Mouse (Mus musculus) retina, postnatal 7 days (tissue): Measurements from ENCODE around the gene Kif27.

Experiments
- DNase-seq: peaks from one replicate; pipeline ENCODE4 v3.0.0-alpha.2; 2012; ENCODE audit warnings: low read depth, low spot score

The Kif27 gene

DNA sequence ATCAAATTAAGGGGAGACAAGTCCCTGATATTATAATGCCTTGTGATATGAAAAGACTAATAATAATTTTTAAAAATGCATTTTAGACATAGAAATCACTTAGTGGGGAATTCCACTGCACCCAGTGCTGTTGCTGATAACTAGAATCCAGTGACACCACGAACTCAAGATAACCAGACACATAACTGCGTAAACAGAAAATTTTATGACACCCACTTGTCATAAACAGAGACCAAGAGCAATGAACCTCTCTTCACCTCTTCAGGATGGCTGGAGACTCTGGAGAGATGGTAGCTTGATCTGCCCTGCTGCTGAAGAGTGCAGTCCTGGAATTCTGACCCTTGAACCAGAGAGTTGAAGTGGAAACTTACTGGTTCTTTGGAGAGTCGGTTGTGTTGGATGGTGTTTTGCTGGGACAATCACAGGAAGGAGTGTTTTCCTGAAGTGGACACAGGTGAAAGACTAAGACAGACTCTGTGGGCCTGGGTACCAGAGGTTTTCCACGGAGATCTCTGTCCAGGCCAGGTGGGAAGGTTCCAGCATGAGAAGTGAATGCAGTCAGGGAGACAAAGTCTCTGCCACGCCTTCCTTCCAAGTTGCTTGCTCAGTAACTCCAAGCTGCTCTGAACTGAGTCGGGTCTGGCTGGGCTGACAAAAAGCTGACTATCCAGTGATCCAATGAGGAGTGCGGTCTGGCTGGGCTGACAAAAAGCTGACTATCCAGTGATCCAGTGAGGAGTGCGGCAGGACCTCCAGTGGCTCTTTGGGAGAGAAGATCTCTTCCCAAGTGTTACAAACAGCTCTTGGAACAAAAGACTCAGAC lies 5.6 kb upstream of the Kif27 start:
- no peak for DNase-seq

DNA sequence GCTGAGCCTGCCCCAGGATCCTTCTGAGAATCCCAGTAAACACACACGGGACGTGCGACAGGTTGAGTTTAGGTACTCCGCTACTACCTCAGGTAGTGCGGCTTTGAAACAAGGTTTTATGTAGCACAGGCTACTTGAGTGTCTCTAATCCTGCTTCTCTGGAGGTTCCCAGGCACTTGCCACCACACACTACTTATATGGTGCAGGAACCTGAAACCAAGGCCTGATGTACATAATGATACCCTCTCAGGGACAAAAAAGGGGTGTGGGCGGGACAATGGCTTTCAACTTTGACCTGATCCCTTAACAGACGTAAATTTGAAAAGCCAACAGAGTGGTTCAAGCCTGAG lies 357 bp upstream of the Kif27 start:
- DNase-seq, result no peak

DNA sequence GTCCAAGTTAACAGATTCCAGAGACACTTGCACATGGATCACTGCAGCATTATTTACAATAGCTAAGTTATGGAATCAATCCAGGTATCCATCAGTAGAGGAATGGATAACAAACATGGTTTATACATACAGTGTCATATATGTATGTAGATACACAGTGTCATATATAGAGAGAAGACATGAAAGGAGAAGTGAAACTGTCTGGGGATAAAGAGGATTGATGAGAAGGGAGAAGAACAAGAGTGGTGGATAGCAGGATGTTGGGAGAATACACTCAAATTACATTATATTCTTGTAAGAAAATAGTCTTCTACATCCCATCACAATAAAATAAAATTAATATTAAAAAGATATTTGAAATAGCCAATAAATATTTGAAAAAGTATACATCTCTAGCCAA lies 5.9 kb downstream of the Kif27 start:
- no peak for DNase-seq

DNA sequence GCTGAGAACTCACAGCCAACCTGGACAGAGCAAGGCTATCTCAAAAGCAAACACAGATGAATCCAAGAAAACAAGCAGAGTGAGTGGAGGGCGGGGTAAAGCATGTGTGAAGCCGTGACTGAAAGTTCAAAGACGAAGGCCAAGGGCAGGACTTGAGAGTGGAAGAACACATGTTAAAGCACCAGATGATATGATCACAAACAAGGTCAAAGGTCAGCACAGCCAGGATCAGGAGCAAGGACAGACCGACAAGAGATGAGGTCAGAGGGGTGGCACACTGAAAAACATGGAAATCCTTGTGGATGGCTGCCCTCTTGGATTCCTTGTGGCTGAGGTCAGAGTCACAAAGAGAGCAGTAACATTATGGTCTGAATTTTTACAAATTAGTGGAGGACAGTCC lies 8.3 kb downstream of the Kif27 start:
- DNase-seq, result no peak

DNA sequence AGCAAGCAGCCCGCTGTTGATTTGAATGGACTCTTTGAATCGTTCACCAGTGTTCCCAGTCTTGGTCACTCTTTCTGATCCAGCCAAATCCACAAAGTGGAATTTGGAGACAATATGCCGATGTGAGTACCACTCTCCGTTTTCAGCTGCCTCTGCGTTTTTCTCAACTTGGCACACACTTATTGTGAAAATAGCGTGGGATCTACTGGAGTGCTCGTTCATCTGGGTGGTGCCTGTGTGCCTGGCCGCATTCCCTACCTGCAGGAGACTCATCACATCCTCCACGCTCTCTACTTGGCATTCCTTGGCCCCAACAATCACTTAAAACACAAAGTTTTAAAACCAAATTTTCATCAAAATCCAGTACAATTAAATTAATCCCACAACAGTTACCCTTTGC lies 14.4 kb downstream of the Kif27 start:
- no peak for DNase-seq

DNA sequence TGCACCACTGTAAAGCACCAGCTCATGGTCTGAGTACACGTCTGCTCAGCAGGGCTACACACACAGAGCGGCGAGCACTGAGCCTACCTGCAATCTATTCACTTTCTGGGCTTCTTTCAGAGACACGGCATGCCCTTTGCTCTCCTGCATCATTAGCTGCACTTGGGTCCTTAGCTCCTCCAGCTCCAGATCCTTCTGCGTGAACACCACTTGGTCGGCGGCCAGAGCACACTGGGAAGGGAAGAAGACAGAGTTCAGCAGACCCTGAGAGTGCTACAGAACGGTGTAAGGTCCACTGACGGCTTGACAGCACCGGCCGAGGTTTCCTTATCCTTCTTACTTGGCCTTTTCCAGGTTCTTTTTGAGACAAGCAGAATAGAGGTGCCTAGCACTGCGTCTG lies 21.5 kb downstream of the Kif27 start:
- no peak for DNase-seq

DNA sequence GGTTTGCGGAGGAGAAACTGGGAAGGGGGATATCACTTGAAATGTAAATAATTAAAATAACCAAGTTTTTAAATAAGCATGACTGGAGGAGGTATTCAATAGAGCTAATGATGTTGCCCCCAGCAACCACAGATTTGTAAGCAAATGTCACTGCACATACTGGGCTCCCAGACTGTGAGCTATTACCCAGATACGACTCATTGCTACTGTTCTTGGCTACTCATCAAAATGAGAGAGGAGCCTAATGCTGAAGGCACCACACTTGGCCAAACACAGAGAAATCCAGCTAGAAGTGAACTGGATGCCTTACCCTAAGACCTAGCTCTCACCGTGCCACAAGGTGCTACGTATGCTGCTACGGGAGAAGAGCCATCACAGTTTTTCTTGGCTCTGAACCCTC lies 24.8 kb downstream of the Kif27 start:
- DNase-seq, result no peak

DNA sequence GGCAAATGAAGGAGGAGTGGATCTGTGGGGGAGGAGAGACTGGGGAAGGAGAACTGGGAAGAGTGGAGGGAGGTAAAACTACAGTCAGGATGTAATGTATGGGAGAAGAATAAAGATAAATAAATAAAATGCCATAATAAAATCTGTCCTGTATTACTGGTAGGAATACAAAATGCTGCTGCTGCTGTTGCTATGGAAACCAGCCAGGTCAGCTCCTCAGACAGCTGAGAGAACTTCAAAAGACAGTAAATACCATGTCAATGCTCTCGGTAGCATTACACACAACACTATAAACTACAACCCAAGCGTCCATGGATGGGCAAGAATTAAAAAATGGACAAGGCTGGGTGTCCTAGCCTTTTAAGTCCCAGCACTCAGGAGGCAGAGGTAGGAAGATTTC lies 41.2 kb downstream of the Kif27 start:
- DNase-seq, result no peak

DNA sequence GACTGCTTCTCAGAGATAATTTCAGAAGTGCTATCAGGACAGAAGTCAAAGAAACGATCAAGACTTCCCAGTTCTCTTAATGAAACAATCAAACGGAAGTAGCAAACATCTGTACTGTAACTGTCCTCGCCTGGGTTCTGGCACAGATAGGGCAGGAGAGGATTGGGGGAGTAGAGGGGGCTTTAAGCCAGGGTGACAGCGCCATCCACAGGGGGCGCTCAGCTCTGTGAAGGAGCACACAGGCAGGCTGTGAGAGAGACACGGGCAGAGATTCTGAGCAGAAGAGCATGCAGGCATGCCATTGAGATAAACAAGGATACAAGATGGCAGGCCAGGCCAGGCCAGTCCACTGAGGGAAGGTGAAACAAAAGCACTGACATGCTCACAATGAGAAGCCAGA lies 43.9 kb downstream of the Kif27 start:
- DNase-seq, result no peak

DNA sequence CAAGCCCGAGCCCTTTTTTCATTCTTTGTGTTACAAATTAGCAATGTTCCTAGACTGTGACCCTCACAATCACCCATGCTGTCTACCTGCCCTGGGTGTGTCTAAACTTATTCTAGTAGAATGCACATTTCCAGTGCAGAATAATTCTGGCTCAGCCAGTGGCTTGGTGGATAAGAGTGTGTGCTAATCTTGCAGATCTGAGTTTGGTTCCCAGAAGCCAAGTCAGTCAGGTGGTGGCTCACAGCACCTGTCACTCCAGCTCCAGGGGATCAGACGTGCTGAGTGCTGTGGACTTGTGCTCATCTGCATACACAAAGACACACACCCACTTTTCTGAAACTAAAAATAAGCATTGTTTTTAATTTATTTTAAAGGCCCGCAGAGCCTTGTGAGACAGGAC lies 45.2 kb downstream of the Kif27 start:
- DNase-seq, result no peak

DNA sequence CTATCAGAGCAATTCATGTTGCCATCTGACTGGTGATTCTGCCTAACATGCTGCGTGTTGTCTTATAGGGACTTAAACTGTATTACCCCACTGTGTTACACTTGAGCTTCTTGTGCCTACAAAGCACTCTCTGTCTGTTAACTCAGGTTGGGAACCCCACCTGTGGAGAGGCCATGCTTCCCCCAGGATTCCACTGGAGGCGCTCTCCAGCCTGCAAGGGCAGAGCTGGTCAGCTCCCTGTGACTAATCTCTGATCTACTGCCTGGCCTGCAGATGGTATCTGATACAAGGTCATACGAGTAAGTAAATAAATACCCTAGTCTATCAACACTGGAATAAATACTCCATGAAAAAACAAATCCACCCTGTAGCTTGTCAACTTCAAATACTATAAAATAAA lies 47.6 kb downstream of the Kif27 start:
- DNase-seq, result no peak

DNA sequence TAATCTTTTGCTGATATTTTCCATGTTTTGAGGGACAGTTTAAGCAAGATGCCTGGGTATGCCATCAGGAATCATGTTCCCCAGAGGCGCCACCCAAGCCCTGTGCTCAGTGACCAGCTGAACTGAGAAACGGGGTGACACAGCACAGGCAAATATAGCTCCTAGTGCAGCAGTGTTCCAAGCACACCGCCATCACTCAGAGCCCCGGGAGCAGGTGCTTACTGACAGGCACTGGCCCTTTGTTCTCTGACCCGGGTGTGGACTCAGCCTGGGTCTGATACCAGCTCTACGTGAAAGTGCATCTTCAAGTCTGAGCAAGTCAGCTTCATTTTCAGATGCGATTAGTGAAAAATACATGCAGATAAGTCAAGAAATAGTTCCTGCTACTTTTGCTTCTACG lies 49.4 kb downstream of the Kif27 start:
- no peak for DNase-seq

DNA sequence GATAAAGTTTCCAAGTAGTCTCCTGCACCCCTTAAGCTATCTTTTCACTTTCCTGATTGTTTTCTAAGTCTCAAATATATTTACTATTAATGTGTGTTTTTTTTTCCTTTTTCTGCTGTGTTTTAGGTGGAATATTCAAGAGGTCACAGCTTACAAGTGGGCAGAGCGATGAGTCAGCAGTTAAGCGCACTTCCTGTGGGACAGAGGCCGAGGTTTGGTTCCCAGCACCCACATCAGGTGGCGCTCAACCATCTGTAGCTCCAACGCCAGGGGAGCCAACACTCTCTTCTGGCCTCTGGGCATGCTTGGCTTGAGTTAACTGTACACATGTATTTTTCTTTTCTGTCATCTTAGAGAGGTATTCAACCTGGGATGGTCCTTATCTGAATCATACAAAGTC lies 51.5 kb downstream of the Kif27 start:
- no peak for DNase-seq

DNA sequence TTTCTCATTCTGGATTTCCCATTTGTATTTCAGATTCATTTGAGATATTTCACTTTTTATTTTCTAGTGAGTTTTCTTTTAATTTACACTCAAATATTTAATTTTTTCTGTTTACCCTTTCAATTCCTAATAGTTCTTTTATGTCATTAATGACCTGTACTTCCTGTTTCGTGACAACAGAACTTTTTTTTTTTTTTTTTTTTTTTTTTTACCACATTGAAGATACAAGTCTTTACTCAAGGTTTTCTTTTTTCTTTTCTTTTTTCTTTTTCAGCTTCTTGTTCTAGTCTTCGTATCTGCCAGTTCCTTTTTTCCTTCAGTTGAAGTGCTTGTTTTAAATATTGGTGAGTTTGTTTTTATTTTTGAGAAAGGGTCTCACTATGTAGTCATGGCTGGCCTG lies 53.7 kb downstream of the Kif27 start:
- no peak for DNase-seq

DNA sequence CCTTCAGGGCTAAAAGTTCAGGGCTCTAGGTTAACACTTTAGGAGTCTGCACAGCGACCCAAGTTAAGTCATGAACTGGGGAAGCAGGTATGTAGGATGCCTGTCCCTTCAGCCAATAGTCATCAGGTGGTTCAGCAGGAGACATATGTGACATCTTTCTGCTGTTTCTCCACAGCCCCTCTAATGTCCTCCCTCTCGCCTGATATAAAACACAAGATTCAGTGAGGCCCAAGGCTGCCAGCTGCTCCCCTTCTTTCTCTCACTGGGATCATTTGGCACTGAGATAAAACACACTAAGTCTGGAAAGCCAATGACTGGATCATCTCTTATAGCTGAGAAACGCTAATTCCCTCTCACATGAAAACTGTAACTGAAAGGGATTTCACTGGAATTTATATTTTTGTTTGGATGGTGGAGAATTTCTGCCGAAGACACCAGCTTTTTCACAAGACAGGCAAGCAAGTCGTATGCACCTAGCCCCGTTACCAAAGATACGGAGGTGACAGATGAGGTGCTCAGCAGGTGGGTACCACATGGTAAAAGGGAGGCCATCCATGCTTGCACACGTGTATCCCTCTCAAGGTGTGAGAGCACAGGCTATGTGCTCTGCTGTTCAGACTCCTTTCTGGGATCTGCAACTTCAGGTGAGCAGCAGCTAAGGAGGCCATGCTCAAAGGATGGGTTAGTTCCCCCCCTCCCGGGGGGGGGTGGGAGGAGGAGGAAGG lies 56.3 kb downstream of the Kif27 start:
- DNase-seq, result no peak

DNA sequence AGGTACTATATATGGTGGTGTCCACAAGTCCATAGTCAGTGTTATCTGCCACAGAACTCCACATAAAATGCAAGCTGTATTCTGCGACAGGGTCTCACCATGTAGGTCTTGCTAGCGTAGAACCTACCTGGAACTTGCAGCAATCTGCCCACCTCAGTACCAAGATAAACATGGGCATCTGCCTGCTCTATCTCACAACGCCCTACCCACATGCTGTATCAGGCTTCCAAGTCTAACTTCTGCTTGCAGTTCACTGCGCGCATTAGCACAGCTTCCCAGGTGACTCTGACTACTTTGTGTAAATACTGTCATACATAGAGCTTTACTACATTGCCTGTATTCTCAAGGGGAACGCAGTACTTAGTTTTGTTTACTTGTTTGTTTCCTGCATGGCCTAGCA lies 57.0 kb downstream of the Kif27 start:
- no peak for DNase-seq

DNA sequence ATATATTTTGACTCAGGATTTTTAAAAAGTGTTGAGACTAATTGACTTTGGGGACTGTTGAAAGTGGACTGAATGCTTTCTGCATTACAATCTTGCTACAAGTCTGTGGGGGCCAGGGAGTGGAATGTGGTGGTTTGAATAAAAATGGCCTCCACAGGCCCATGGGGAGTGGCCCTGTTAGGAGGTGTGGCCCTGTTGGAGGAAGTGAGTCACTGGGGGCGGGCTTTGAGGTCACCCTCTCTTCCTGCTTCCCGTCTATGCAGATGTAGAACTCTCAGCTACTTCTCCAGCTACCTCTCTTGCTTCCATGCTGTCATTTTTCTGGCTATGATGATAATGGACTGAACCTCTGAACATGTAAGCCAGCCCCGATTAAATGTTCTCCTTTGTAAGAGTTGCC lies 60.2 kb downstream of the Kif27 start:
- no peak for DNase-seq

DNA sequence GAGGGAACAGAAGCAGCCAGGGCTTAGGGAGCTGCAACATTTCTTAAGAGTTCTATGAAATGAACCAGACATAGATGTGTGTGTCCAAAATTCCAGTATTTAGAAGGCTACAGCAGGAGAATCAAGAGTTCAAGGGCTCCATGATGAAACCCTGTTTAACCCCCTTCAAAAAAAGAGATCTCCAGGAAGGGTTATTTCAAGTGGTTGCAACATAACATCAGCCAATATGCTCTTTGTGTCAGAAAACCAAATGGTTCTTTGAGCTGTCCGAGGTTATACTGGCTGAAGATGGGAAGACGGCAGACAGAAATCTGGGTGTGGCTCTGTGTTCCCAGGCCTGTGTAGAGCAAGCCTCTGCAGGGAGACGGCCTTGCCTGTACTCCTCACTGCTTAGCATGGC lies 63.3 kb downstream of the Kif27 start:
- DNase-seq, result no peak

DNA sequence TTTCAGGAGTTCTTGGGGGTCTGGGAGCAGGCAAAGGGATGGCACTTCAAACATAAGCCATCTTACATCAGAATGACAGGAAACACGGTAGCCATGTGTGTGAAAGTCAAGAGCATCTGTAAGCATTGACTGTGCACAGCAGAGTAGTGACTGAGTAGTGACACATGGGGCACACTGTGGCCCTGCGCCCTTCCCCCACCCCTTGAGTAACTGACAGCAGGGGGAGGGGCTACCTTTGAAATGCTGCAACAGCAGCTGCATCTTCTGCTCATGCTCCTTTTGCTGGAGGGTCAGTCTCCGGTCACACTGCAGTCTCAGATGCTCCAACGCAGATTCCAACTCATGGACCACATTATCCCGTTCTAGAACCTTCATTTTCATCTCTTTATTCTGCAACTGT lies 66.1 kb downstream of the Kif27 start:
- no peak for DNase-seq

DNA sequence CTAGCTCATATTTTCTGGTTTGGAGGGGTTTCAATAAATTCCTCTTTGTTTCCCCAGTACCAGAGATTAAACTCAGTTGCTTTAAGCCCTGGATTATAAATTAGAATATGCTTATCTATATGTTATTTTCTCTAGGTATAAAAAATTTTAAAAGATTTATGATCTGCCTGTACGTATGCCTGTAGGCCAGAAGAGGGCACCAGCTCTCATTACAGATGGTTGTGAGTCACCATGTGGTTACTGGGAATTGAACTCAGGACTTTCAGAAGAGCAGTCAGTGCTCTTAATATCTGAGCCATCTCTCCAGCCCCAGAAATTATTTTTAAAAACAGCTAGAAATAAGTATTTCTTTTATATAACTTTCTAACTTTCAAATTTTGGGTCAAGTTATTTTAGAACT lies 69.6 kb downstream of the Kif27 start:
- no peak for DNase-seq

DNA sequence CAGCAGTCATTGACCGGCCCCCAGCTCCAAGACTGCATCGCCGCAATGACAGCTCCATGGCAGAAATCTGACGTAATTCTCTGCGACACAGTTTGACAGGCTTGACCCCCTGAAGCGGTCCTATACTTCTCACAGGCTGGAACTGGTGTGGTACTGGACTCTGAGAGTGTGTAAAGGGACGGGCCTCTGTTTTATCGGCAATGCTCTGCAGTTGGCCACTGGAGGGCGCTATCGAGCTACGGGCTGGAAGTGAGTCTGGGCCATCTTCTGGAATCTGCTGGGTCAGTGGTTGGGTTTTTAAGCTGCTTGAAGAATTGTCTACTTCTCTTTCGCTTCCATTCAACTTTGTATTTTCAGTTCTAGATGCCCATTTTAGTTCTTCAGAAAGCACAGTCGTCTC lies 71.1 kb downstream of the Kif27 start:
- peak; percentile 73 for DNase-seq

DNA sequence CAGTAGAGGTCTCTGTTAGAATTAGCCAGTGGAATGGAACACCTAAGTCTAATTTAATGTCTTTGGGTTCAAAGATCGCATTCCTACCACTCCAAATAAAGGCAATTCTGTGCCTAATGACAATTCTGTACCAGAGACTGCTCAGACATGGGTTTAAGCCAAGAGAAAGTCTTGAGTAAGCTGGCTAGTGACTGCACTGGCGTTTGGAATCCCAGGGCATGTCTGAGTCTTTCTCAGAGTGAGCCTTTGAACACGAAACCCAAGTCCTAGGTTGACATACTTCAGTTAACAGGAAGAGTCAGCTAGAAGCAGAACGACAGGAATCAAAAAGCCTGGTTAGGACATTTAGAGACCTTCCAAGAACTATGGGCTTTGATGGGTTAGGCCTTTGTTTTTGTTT lies 75.5 kb downstream of the Kif27 start:
- no peak for DNase-seq

DNA sequence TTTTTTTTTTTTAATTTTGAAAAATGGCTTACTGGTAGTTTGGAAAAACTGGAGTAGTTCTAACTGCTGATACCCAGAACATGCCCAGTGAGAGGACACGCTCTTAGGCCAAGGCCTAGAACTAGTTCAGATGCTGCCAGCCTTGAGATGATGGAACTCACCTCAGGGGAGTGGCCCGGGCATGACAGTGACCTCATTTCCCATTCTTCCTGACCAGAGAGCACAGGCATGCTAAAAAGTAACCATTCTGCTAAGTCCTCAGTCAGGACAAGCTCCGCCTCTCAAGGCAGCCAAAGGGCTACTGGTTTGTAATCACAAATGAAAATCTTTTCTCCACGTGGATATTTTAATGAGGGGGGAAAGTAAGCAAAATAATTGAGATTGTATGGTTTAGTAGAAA lies 77.0 kb downstream of the Kif27 start:
- no peak for DNase-seq

DNA sequence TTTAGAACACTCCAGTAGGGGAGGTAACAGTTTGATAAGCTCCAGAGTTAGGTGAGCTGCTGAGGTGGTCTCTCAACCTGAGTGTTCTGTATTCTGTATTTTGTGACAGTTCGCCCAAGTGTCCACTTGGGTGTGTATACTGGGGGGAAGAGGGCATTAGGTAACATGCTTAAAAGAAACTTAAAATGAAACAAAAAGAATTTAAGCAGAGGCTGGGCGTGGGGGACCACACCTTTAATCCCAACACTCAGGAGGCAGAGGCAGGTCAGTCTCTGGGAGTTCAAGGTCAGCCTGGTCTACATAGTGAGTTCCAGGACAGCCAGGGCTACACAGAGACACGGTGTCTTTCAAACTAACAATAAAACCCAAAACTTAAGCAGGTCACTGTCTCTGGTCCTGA lies 78.4 kb downstream of the Kif27 start:
- no peak for DNase-seq
